Mouse (Mus musculus) cerebral cortex, adult 2 months (tissue): ENCODE measurements around the gene Aldh3b1.

ENCODE experiments used
- WGBS: fragments of 180-500 bp; shearing (Covaris S2); methylation state at CpG from one replicate; pipeline ENCODE4 v1.1.7; 2018; 5-methylcytosine and 5-hydroxymethylcytosine counted together

Gene Aldh3b1

GRCm38 (mm10) chr19:3929211-3929941, at the start of gene Aldh3b1:
Gene Aldh3b1 (minus strand): TSS chr19:3929808.
- 30% methylated on average over 12 of the region's 12 CpGs for WGBS

- 84% methylated on average over 2 of the region's 2 CpGs for WGBS
Observed at GRCm38 (mm10) chr19:3975866-3976265, 46.3 kb upstream of the Aldh3b1 start.

DNA sequence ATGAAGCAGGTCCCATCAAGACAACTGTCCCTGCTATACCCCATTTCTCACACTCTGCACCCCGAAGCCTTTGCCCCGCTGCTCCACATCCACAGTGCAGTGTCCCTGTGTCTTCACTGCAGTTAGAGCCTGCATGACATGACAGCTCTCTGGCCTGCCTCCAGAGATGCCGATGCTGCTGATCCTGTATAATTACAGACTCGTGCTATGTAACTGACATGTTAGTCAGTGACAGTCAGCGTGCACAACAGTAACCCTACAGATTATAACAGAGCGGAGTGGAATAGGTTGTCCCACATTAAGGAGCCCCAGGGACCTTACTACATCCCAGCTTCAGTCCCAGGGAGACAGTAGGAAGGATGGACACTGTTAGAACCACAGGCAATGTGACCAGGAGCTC, 45.0 kb upstream of the Aldh3b1 start:
- WGBS = 77% methylated on average over 6 of the region's 6 CpGs

DNA sequence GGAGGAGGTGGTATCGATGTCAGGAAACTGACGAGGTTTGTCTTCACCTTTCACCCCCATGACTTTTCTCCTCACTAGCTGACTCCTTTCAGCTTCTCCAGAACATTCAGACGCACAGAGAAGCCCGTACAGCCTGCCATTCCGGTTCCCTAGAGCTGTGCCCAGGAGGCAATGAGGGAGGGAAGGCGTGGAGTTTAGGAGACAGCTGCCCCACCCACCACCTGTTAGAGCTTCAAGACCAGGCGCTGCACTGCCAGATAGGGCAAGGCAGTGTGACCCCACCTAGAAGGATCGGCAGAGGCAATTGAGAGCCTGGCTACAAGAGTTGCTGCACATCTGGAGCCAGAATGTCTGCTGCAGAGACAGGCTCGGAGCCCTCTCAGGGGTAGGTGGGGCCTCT, 42.6 kb upstream of the Aldh3b1 start, which contains the start of gene Aldh3b2:
Gene Aldh3b2, plus strand, starts transcription at position 100 of the 400 bp plus-strand sequence.
- WGBS = 65% methylated on average over 9 of the region's 9 CpGs

GRCm38 (mm10) chr19:3967258-3967657, 37.6 kb upstream of the Aldh3b1 start:
- 68% methylated on average over 3 of the region's 3 CpGs for WGBS

DNA sequence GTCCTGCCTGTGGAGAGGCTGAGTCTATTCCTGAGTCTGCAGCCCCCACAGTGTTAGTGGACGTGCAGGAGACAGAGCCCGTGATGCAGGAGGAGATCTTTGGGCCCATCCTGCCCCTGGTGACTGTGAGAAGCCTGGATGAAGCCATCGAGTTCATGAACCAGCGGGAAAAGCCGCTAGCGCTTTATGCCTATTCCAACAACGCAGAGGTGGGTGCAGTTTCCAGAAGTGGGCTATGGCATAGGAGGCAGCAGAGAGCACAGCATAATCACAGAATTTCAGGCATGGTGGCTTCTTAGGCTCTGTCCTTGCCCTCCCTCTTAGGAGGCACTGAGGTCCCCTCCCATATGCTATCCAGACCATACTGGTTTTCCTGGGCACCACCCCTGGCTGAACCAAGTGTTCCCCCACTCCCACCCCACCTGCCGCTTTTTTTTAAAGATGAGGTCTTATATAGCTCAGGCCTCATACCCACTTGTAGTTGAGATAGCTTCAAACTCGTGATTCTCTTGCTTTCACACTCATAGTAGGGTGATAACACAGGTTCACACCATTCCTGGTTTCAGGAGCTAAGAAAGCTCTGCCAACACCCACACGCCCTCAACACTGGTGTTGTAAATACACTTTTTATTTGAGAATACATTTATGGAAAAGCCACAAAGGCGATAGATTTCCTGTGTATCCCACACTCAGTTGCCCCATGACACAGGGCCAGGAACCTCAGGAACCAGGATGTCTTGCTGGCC, 36.9 kb upstream of the Aldh3b1 start:
- 67% methylated on average over 11 of the region's 11 CpGs for WGBS

- WGBS = 79% methylated on average over 4 of the region's 4 CpGs
Observed at GRCm38 (mm10) chr19:3964030-3964429, 34.4 kb upstream of the Aldh3b1 start.

GRCm38 (mm10) chr19:3962469-3962868, 32.9 kb upstream of the Aldh3b1 start:
- WGBS = 35% methylated on average over 2 of the region's 2 CpGs

DNA sequence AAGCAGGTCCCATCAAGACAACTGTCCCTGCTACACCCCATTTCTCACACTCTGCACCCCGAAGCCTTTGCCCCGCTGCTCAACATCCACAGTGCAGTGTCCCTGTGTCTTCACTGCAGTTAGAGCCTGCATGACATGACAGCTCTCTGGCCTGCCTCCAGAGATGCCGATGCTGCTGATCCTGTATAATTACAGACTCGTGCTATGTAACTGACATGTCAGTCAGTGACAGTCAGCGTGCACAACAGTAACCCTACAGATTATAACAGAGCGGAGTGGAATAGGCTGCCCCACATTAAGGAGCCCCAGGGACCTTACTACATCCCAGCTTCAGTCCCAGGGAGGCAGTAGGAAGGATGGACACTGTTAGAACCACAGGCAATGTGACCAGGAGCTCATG, 32.2 kb upstream of the Aldh3b1 start:
- WGBS = 69% methylated on average over 6 of the region's 6 CpGs

DNA sequence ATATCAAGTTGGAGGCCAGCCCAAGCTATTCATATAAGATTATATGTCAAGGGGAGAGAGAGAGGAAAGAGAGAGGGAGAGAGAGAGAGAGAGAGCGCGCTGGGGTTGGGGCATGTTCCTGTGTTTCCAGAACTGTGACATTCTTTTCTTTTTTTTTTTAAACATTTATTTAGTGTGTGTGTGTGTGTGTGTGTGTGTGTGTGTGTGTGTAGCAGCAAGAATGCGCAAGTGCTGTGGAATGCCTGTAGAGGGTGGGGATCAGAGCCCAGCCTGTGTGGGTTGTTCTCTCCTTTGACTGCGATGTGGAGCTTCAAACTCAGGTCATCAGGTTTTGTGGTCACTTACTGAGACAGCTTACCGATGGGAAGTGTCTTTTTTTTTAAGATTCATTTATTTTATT, 30.6 kb upstream of the Aldh3b1 start:
- WGBS = 88% methylated on average over 5 of the region's 5 CpGs

DNA sequence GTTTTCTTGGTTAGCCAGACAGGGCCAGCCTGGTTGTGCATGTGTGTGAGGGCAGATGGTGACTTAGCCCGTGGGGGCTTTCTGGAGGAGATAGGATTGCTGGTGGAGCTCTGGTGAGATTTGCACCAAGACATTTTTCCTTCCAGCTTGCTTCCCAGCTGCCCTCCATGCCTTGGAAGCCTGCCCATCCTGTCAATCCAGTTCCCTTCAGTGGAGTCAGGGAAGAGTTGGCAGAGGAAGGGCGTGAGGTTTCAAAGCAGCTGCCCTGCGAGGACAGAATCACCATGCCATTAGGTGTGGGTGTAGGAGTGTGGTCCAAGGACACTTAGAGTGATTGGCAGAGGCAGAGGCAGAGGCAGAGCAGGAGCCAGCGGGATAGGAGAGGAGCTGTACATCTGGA, 28.9 kb upstream of the Aldh3b1 start, which contains the start of gene Aldh3b3:
Gene Aldh3b3, plus strand, starts transcription at position 176 of the 400 bp plus-strand sequence.
- WGBS = 53% methylated on average over 4 of the region's 4 CpGs

DNA sequence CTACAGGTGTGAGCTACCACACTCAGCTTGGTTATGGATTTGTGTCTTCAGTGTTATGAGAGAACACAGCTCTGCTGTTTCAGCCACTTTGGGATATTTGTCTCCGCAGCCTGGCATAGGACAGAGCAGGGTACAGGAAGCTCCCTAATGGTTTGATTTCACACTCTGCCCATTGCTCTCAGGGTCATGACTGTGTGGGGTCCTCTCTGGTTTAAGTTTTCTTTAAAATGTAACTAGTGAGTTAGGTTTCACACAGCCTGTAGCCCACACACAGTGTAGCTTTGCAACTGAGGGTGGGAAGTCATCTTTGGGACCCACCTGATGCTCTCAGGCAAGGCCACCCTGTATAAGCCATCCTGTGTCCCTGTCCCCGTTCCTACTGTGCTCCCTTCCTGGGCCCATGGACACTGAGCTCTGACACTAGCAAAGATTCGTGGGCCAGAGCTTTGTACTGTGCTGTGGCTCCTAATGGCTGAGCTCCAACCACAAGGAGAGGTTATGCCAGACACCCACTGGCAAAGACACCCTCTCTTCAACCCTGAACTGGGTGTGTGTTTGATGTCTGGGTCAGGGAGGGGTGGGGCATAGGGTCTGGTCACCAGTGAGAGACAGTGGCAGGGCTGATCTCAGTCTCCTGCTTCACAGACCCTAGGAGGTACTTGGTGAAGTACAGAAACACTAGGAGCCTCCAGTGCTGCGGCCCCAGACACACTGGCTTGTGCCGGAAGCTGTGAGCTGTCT, 27.9 kb upstream of the Aldh3b1 start:
- 86% methylated on average over 5 of the region's 5 CpGs for WGBS

GRCm38 (mm10) chr19:3955804-3956203, 26.2 kb upstream of the Aldh3b1 start:
- WGBS = 79% methylated on average over 4 of the region's 4 CpGs

- WGBS = 84% methylated on average over 3 of the region's 3 CpGs
Observed at GRCm38 (mm10) chr19:3955033-3955432, 25.4 kb upstream of the Aldh3b1 start.

DNA sequence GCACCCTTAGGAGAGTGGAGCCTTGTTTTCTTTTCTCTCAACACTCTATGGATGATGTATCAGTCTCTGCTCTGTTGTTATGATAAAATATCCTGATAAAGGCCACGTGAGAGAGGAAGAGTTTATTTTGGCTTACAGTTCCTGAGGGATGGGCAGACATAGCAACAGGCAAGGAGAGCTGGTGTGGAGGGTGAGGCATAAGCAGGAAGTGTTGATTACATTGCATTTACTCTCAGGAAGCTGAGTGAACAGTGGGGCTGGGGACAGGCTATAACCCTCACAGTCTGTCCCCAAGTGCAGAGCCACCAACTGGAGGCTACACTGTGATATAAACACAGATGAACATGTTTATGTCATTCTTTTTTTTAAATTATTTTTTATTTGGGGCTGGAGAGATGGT, 22.5 kb upstream of the Aldh3b1 start:
- WGBS = 65% methylated on average over 1 of the region's 1 CpGs

DNA sequence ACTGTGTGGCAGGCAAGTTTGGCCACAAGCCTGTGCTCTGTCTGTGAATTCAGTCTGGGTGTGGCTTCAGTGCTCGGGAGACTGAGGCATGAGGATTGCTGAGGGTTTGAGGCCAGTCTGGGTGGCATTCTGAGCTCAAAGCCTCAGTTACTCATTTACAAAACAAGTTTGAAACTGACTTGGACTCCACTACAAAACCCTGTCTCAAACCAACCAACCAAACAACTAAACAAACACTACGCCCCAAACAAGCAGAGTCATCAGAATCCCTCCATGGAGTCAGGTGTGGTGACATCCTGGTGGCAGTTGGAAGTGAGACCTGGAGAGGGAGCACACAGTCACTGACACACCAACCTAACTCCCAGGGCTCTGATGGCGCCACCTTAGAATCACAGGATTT, 20.7 kb upstream of the Aldh3b1 start:
- WGBS = 95% methylated on average over 3 of the region's 3 CpGs

- WGBS = 85% methylated on average over 14 of the region's 14 CpGs
Observed at GRCm38 (mm10) chr19:3948546-3948945, 18.9 kb upstream of the Aldh3b1 start.

GRCm38 (mm10) chr19:3947813-3948212, 18.2 kb upstream of the Aldh3b1 start:
- WGBS = 85% methylated on average over 3 of the region's 3 CpGs

- 29% methylated on average over 2 of the region's 2 CpGs for WGBS
Observed at GRCm38 (mm10) chr19:3946715-3947114, 17.1 kb upstream of the Aldh3b1 start.

DNA sequence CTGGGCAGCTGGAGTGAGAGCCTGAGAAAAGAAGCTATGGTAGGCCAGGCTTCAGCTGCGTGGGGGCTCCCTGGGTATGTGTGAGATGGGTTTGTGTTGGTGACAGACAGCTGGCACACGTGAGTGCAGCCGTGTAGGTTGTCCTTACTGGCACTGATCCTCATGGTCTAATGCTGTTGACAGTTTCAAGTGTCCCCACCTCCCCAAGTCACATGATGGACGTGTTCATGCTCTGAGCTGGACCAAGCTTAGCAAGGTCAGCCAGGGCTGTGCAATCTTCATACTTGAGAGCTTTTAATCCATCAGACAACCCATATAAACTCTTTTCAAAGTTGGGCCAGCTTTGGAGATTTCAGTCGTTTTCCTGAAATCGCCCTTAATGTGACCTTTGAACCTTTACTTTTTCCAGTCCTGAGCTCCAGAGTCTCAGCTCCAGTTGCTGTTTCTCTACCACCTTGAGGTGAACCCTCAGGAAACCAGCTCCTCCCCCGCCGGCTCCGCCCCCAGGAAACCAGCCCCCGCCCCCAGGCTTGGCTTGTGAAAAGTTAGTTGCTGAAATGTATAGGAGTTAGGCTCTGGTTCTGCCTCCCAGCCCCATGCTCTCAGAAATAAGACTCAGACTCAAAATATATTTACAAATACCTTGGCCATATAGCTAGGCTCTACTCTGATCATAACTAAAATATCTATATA, 16.4 kb upstream of the Aldh3b1 start:
- WGBS = 36% methylated on average over 10 of the region's 10 CpGs

- 33% methylated on average over 27 of the region's 27 CpGs for WGBS
Observed at GRCm38 (mm10) chr19:3942986-3943735, 13.6 kb upstream of the Aldh3b1 start.
